Mouse (Mus musculus) ES-E14 (cell line): ENCODE measurements at regions not wholly inside any gene's neighbourhood (a gene's known extent, or its start where the extent isn't known, plus 50 kb on each side); places are given as distances from the start of the nearest gene placed in this dataset.

Experiments
- CHD2 ChIP-seq: IDR thresholded peaks from 2 replicates; pipeline ENCODE4 v1.6.1; 2014; ENCODE audit warnings: mild to moderate bottlenecking, low read depth, low read length, inconsistent platforms
- HCFC1 ChIP-seq: IDR thresholded peaks from 2 replicates; pipeline ENCODE4 v1.6.1; 2012; ENCODE audit warnings: low read length, inconsistent platforms, borderline replicate concordance; ENCODE audit not compliant: insufficient read depth
- MAFK ChIP-seq: IDR thresholded peaks from 2 replicates; pipeline ENCODE4 v1.6.1; 2014; ENCODE audit warnings: mild to moderate bottlenecking, low read depth, low read length, inconsistent platforms; ENCODE audit not compliant: insufficient read depth
- ZC3H11A ChIP-seq: IDR thresholded peaks from 2 replicates; pipeline ENCODE4 v1.6.1; 2012; ENCODE audit warnings: low read depth, mild to moderate bottlenecking, inconsistent platforms, low read length, borderline replicate concordance
- ZNF384 ChIP-seq: IDR thresholded peaks from 2 replicates; pipeline ENCODE4 v1.6.1; 2012; ENCODE audit warnings: low read depth, low read length, inconsistent platforms

- TF ChIP-seq ZNF384 (no peak), HCFC1 (no peak), CHD2 (no peak), ZC3H11A (no peak), MAFK (no peak)
Measured at GRCm38 (mm10) chr10:21504431-21504830, 88.5 kb upstream of the 1700020N01Rik start.
